In the genomic region with DNA sequence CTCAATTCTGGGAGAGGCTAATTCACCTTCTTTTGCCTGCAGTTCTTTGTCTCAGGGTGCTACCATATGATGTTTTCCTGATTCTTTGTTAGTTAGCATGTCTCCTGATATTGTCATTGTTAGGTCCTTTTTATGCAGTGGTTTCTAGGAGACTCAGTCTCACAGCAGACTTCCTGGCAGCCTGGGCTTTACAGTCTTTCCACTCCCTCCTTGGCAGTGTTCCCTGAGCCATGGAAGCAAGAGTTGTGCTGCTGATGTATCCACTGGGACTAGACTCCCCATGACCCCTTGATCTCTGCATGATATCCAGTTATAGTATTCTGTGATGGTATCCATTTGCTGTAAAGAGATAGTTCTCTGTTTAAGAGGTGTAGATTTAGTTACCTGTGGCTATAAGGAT, we compare ENCODE assay signal across 11 mouse cellular contexts.
A peak's percentile ranks its signal among the peaks of the same experiment; 100 is the strongest.
DNase-seq lines count a peak whose midpoint lies in the region.
"Had no signal": no experiment of that assay in that cellular context is flagged by ENCODE, and none has a peak within 500 bp of the region (broad histone marks: within the 10 kb centered on the region; RNA-seq: fewer than 3 reads in every experiment).

No protein-coding gene starts in this region.

- peak; percentile 21 to 27 for DNase-seq in cerebellum, postnatal 14 days
- DNase-seq in cerebellum, adult 11 months = no peak
- peak; percentile 12 for DNase-seq in left cerebral cortex, postnatal 4 days
- DNase-seq in left cerebral cortex, adult 11 months (ENCODE audit: low spot score) = no peak
- DNase-seq in brain, adult 2 months (ENCODE audit: low read depth, low spot score) = peak; percentile 55
- DNase-seq in heart, postnatal 14 days = peak; percentile 5 to 10
- DNase-seq in urinary bladder, postnatal 10 days (ENCODE audit: low spot score) = no peak
- DNase-seq in urinary bladder, adult 18-20 months (ENCODE audit: low spot score in 2 of 2) = no peak
- DNase-seq: cerebellum, adult 9-11 months; kidney, postnatal 25 days; liver, postnatal 0 days had no signal

- intact Hi-C loops in left cerebral cortex, postnatal 4 days (cut with DNase I) = no loop called here
- intact Hi-C loops in heart, postnatal 14 days (cut with DNase I) = no loop called here

Comparison
In these comparisons a context has a peak if more than half of its experiments do, and no peak if none do; other contexts are left out.
1. DNase-seq: peak in cerebellum, postnatal 14 days (2 of 2), left cerebral cortex, postnatal 4 days (single experiment), brain, adult 2 months (single experiment) and heart, postnatal 14 days (2 of 2); none in cerebellum, adult 11 months (single experiment), left cerebral cortex, adult 11 months (single experiment), urinary bladder, postnatal 10 days (single experiment) and urinary bladder, adult 18-20 months (0 of 2).